Mouse (Mus musculus) cerebellum, postnatal 36 days (tissue): ENCODE measurements around the gene Dst.

Source experiments
- DNase-seq, 2 experiments: peaks; one replicate each; pipeline ENCODE4 v3.0.0; 2021 to 2022; ENCODE audit warnings: mixed read lengths in 2 of 2

Dst gene

DNA sequence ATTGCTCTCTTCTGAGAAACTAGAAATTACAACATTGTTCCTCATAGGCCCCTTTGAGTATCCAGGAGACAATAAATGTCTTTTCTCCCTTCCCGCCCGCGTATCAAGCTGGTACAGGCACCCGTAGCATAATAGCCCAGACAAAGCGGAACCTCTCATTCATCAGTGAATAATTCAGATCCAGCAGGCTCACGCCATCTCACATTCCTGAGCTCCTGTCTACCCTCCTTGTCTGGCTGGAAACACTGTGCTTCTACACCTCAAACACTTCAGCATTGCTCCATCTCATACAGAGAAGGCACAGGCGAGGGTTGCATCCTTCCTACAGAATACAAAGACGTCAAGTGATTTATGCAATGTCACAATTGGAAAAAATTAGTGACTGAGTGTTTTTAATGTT is 23.8 kb downstream of the Dst start:
- DNase-seq = no peak

DNA sequence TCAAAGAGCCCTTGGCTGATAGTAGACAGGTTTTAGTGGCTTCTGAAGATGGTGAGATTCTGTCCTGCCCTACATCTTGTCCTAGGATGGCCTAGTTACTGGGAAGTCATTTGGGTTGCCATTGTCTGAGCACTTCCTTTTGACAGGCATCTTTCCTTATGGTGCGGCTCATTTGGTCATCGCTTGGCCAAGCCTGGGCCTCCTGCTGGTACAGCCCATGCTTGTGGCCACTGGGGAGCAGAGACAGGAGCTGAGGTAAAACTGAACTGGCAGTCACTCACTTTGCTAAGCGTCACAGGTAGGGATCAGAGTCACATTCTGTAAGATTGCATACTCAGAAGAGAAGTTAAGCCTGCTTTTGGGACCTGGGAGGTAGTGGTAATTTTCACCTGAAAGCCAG is 24.2 kb downstream of the Dst start:
- peak in 1 of 2 experiments; percentile 43 for DNase-seq

DNA sequence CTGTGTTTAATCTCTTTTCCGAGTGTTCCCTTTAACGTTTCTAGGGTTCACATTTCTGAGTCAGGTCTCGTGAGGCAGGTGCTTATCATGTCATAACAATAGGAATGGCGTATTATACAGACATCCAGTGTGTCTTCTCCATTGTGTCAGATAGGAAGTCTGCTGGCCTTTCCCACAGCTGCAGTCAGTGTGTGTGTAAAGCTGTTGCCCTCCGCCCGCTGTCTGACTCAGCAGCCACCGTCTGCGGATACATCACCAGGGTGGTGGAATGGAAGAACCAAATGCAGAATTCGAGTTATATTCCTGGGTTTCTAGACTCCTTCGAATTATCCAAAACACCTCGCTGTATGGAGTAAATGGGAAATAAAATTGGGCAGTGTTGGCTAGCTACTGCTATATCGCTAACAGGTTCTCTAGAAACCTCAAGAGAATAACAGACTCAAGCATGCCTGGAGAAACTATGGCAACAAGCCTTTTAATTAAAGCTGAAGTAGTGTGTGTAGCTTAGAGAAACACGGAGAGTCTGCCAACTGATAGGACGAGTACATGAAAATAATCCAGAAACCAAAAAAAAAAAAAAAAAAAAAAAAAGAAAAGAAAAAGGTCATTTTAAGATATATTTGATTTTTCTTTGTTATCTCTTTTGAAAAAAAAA is 24.9 kb downstream of the Dst start:
- no peak for DNase-seq

DNA sequence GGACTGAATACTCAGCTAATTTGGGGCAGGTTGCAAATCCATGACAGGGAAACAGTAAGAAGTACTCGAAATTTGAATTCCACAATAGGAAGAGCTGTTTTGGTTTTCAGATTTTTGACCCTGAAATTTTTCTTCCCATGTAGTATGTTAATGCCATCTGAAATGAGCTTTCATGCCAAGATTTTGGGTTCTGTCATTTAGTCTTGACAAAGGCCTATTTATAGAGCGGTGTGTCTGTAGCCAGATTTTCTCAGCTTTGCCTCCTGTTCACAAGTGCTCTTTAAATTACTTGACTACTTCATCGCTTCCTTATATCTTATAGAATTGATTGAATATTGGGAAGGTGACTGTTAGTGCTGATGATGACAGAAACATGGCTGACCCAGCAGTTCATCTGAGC is 27.9 kb downstream of the Dst start:
- no peak for DNase-seq

DNA sequence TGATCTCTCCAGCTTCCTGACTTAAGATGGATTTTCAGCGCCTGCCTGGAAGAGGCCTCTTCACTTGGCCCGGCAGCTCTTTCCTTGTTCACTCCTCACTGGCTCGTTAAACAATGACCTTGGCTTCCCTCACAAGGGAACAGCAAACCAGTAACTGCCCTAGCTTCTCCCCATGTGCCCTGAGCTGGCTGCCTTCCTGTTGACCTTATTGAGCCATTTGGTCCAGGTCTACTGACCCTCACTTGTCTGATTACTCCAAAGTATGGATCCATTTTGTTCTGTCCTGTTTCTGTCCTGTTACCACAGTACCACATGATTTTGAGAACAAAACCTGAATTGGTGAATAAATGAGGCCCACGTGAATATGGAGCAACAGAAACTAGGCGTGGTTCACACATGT is 31.8 kb downstream of the Dst start:
- no peak for DNase-seq

DNA sequence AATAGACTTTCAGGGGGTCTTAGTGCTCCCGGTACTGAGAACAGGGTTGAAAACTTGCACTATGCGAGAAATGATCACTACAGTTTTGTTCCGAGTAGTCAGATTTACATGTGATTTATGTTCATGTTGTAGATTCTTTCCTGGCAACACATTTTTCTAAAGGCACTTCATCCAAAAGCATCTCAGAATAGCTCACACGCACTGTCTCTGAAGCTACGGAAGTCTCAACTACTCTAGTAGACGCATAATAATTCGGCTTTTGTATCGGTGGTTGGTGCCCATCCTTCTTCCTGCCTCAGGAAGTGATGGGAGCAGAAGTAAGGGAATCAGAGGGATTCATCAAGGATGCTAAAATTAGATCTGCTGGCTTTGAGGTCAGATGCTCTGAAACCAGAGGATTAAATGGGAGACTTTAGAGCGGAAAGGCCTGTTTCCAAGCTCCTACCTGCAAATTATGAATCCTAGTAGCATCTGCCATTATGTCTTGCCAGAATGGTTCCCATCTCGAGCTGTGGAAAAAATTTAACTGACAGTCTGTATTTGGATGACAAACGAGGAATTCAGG is 32.4 kb downstream of the Dst start:
- no peak for DNase-seq

DNA sequence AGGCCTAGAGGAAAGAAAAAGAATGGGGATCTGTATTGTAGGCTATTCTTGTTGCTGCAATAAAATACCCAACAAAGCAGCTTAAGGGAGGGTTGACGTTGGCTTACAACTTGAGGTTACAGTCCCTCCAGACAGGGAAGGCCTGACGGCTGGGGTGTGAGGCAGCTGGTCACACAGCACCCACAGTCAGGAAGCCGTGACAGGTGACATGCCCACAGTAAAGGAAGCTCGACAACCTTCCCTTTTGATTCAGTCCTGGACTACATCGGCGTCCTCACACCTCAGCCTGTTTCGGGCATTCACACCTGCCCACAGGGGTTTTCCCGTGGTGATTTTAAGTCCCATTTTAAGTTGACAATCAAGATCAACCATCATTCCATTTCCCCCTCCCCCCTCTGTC is 34.6 kb downstream of the Dst start:
- DNase-seq = no peak

DNA sequence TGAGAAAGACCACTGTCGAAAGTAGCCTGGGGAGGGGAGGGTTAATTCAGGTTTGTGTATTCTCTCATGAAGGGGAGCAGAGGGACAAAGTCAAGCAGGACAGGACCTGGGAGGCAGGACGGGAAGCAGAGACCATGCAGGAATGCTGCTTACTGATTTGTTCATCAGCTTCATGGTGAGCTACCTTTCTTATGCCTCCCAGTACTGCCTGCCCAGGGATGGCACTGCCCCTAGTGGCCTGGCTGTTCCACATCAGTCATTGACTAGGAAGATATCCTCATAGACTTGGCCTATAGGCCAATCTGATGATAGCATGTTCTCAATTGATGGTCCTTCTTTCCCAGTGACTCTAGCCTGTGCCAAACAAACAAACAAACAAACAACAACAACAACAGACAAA is 35.9 kb downstream of the Dst start:
- DNase-seq = no peak

DNA sequence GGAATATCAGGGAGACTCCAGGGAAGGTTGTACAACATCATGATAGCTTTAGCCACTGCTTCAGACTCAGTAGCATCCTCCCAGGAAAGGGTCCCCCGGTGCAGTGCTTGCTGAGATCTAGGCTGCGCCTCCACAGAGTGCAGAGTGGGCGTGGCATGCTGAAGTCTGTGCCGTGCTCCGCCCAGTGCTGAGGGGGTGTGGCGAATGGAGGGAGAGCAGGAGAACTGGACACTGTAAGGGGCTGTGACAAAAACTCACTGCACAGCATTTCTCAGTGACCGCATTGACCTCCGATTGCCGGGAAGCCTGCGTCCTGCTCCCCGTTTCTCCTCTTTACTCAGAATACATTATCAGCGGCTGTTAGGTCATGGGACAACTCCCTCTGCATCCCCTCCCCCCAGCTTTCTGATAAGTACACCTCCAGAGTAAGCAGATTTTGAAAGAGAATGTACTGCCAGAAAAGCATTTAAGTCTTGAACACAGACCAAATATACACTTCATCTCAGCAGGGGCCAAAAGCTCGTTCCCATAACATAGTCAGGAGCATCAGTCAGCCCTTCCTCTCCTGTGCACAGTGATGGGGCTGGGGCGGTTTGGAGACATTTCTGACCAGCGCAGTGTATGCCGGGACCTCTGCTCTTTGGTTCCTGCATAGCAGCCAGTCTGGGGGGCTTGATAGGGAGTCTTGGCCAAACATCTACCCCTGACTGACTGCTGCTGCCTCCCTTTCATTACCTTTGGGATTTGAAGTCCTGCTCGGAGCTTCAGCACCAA is 37.1 kb downstream of the Dst start:
- peak in 1 of 2 experiments; percentile 39 for DNase-seq

DNA sequence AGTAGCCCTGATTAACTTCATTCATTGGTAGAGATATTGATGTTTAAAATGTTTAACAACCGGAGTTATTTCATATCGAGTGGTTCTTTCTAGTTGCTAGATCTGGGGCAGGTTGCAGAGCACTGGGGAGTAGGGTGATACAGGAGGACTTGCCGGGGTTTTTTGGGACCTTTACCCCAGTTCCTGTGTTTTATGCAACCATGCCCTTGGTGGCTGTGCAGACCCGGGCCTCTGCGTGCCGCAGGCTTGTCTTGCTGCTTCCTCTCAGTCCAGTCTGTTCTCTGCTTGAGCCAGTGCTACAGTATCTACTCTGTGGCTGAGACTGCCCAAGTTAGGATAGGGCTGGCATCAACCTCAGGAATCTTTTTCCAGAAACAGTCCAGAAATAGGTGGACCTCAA is 37.7 kb downstream of the Dst start:
- DNase-seq = no peak

DNA sequence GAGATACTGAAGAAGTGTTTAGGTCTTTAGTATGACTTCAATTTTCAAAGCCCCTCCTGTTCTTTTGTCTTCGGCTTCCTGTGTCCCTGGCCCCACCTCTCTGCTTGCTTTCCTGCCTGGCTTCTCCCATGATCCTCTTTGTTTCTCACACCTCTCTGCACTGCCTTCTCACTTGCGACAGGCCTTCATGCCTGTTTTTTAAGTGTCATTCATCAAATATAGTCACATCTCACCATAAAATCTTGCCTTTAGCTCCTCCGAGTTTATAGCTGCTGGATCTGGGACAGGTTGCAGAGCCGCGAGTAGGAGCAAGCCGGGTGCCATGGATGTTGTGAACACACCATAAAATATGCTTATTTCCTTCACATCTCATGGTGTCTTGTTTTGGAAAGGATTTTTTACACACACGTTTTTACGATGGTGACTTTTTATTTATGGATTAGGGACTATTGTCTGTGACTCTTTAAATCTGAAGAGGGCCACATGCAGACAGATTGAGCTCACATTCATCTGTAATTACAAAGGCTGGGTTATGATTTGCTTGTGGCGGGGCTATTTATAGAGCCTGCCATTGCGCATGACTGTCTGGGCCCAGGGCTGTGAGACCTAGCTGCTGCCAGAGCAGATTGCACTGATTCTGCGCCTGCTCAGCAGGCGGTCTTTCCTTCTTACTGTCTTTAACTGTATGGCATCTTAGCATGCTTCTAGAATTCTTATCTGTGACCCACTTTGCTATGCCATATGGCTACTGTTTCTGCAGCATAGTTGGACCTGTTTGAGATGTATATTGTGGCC is 38.8 kb downstream of the Dst start:
- DNase-seq = peak; percentile 87

DNA sequence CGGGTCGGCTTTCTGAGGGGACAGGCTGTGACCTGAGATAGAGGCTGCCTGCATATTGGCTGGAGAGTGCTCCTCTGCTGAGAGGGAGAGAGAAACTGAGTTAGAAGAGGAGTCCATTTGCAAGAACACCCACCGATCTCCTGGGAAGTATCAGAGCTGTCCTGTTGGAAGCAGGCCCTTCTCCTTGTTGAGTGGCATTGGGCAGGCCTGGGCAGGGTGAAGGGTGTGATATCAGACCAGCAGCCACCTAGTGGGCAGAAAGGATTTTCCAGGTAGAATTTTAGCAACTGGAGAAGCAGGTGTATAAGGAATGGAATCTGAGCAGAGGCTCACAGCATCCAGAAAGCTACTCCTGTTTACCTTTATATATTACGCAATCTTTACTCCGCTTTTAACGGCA is 39.8 kb downstream of the Dst start:
- DNase-seq = peak in 1 of 2 experiments; percentile 52

DNA sequence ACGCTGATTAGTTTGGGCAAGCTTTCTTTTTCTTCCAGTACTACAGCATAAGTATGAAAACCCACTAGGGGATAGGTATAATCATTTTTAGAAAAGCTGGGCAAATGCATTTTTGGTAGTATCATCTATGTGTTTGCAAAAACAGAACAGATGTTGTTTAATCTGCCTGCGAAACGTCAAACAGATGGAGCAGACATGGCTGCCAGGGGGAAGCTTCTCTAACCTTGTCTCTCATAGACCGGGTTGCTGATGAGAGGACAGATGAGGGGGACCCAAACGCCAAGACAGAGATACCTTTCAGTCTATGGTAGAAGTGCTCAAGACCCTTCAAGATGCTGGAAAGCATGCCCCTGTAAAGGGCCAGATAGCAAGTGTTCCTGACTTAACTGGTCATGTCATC is 40.5 kb downstream of the Dst start:
- no peak for DNase-seq

DNA sequence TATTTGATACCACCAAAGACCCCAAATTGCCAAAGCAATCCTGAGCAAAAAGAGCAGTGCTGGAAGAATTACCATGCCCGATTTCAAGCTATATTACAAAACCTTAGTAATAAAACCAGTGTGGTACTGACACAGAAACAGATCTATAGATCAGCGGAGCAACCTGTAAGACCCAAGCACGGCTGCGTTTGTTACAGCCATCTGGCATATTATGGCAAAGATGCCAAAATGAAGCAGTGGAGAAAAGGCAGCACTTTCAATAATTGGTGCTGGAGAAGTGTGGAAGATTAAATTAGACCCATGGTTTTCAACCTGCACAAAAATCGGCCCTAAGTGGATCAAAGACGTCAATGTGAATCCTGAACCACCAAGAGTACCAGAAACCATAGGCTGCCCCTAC is 47.6 kb downstream of the Dst start:
- DNase-seq = no peak

DNA sequence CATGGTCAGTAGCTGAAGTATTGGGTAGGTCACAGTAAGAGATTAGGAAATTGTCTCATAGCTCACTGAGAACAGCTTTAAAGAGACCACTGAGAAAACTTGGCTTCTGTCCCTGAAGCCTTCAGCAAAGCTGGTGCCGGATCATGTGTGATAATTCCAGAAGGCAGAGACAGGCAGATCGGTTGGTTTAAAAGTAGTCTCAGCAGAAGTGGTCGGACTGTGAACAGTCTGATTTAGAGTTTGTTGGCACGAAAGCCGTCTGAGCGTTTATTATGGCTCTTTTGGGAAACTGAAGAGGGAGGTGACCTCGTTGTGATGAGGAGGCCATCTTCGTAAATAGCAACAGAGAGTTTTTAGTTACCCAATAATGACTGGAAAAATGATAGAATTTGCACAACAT is 52.4 kb downstream of the Dst start:
- DNase-seq = no peak

DNA sequence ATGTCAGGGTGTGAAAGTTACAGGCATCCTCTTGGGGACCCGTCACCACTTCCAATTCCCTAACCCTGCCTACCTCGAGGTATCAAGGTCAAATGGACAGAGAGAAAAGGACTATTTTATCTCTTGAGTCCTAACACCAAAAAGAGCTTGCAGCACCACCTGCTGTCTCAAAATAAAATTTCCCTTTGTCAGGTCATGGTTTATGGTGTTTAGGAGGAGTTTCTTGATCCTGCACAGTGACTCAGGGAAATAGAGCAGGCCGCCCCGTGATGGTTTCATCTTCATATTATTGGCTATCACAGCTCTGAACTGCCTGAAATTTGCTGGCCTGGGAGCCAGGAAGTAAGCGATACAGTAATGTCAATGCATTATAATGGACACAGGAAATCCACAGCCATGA is 56.6 kb downstream of the Dst start:
- peak; percentile 54 to 76 for DNase-seq

DNA sequence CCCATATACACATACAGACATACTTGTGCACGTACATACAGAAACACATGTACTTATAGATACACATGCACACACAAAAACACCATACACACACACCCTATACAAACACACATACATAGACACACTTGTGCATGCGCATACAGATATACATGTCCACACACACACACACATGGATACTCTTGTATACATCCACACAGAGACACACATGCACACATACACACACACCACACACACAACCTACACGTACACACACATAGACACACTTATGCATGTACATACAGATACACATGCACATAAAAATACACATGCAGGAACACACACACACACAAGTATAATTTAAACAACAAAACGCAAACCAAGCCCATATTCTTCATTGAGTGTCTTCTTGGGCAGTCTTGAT is 57.8 kb downstream of the Dst start:
- DNase-seq = no peak

DNA sequence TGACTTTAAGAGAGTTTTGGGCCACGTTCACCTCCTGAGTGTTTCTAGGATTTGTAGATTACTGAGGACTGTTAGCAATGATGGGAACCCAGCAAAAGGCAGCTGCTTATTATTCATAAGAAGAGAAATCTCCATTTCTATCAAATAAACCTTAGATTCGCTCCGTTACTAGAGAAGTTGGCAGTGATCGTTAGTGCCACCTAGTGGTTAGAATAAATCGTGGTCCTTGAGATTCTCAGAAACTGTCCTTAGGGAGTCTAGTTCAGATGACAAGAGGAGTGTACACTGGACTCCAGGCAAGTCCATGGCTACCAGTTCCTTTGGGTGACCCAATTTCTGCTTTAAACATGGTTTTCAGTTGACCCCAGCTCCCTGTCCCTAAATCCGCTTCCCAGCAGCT is 58.3 kb downstream of the Dst start:
- peak in 1 of 2 experiments; percentile 62 for DNase-seq

DNA sequence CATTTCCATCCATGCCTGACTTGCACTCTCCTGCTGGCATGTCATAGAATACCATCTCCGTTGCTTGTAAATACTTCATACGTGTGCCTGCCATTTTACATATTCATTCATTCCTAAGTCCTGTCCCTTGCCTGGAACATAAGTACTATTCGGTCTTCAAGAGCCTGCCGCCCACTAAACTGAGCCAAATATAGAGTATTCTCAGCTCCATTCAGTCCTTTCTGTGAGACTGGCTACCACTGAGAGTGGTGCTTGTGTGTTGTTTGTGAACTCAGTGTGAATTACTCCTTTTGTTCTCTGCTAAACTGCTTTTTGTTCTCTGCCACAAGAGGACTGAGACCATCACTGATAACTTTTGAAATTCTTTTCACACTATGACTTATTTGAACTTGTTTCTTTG is 59.2 kb downstream of the Dst start:
- no peak for DNase-seq

DNA sequence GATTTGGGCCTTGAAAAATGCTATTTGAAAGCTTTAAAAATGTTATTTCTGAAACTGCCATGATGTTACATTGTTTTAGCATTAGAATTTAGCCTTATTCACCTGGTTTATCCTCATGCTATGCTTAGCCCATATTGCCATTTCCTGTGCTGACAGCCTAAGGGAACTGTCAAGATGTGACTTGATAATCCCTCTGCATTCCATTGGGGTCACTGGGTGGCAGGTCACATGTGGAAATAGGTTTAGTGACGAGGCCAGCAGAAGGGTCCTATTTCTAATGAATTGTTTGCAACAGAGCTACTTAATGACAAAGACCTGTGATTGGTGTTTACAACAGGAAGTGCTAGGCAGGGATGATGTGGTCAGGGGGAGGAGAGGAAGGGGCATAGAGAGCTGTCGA is 61.9 kb downstream of the Dst start:
- DNase-seq = no peak

DNA sequence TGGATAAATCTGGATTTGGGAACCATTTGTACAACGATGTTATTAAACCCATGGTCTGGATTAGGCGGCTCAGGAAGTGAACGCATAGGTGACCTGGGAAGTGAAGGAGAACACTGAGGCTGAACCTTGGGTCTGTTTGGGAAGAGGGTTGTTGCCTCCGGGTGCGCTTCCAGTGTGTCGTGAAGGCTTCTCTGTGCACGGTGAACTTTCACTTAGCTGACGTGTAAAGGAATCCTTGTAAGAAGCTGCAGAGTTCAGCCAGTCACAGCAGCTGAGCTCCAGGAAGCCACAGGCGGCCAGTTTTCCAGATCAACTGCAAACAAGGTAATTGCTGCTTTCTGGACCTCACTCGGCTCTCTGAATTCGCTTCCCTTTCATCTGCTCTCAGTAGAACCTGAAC is 66.4 kb downstream of the Dst start:
- DNase-seq = no peak

DNA sequence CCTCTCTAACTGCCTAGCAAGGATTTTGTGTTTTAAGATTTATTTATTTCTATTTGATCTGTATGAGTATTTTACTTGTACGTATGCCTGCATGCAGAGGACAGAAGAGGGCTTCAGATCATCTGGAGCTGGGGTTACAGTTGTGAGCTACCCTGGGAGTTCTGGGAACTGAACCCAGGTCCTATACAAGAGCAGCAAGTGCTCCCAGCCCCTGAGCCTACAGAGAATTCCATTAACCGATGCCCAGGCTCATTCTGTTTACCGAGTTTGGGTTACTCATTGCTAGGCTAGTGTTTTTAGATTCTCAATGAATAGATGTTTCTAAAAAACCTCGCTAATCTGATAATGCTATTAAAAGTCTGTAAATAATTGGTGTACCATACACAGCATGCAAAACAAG is 67.3 kb downstream of the Dst start:
- no peak for DNase-seq

DNA sequence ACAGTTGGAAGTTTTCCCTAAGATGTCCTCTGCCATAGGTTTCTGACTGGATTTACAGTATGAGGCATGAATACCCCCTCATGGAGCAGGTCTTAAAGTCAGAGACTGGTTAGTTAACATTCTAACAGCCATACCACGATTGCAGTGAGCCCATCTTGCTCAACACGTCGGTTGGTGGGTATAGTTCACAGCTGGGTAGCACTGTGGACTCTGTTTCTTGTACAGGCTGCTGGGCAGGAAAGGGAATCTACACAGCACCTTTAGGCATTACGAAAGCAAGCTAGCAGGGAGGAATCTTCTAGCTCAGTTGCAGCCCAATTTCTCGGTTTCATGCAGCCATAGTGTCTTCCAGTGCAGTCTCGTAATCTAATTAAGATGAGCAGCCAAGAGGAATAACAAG is 69.8 kb downstream of the Dst start:
- DNase-seq = no peak

DNA sequence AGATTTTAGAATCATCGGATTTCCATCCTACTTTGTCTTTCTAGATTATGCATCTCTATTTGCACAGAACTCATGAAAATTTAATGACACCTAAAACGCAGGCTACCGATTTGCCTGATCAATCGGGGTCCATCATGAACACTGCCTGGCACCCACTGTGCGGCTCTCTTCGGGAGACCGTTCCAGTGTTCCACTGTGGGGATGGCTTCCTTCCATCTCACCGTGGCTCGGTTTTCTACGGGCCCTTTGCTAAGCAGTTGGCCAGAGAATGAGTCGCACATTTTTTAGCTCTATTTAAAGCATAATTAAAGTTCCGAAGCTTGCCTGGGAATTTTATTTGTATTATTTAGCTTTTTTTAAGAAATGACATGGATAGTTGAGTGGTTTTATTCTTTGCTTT is 72.4 kb downstream of the Dst start:
- peak; percentile 26 to 36 for DNase-seq
